In genomic region chrX:109235383-109236036, GRCm38 (mm10) we compare ENCODE assay signal across 30 mouse cellular contexts. TPM values are rescaled to one million over a fixed set of nuclear protein-coding genes. Genes with fewer than 3 reads are reported as not detected.
DNase-seq lines count a peak whose midpoint lies in the region; ATAC-seq and TF ChIP-seq lines count a peak whose summit lies in the region.
"Had no signal": no experiment of that assay in that cellular context is flagged by ENCODE, and none has a peak within 500 bp of the region (broad histone marks: within the 10 kb centered on the region; RNA-seq: fewer than 3 reads in every experiment).

No protein-coding gene starts in this region.

- ATAC-seq in intestine, embryonic 16.5 days, result peak; percentile 71; the same call in 1 of the 2 replicates
- ATAC-seq in intestine, embryonic 15.5 days, result no peak
- ATAC-seq in liver, embryonic 14.5 days (ENCODE audit: insufficient read depth), result 0 out of 2 replicates have a peak, but pooled peaks have one; percentile 35
- ATAC-seq in liver, embryonic 12.5 days, result no peak
- ATAC-seq: activated CD4-positive, CD25-positive, alpha-beta regulatory T cell, adult 4 months; forebrain, embryonic 15.5 days had no signal

- peak; percentile 2 to 9 for DNase-seq in kidney, postnatal 36 days
- no peak for DNase-seq in kidney, adult 18-20 months
- DNase-seq in liver, embryonic 14.5 days (ENCODE audit: low read depth in 3 of 3, low spot score in 3 of 3), result no peak
- no peak for DNase-seq in heart, postnatal 36 days
- DNase-seq: adrenal gland, adult 8-10 months; adrenal gland, postnatal 25 days; cerebellum, adult 11-12 months; cerebellum, adult 8-10 months; cerebellum, postnatal 10 days; cerebellum, postnatal 36 days; embryo, embryonic 11 days; gastrocnemius, postnatal 10 days; gastrocnemius, postnatal 36 days; heart, adult 2 months; heart, postnatal 14 days had no signal

- H3K4me1 ChIP-seq in intestine, embryonic 16.5 days (ENCODE audit: control insufficient read depth, insufficient read depth, low read length), result no peaks in the 10 kb centered on the region
- H3K4me1 ChIP-seq in intestine, embryonic 15.5 days (replicated peaks), result no peaks in the 10 kb centered on the region
- H3K4me1 ChIP-seq in liver, embryonic 14.5 days (replicated peaks; ENCODE audit: control insufficient read depth in 2 of 2, insufficient read depth in 2 of 2, low read length in 1 of 2), result no peaks in the 10 kb centered on the region
- H3K4me1 ChIP-seq in liver, embryonic 12.5 days, result no peaks in the 10 kb centered on the region
- H3K4me1 ChIP-seq: embryonic facial prominence, embryonic 10.5 days; embryonic facial prominence, embryonic 13.5 days; forebrain, embryonic 12.5 days; forebrain, embryonic 15.5 days; heart, embryonic 10.5 days; heart, embryonic 13.5 days; hindbrain, embryonic 13.5 days had no signal

- no peaks in the 10 kb centered on the region for H3K27me3 ChIP-seq in intestine, embryonic 16.5 days (replicated peaks; ENCODE audit: control insufficient read depth, insufficient read depth, low read length)
- no peaks in the 10 kb centered on the region for H3K27me3 ChIP-seq in intestine, embryonic 15.5 days (replicated peaks)
- H3K27me3 ChIP-seq in liver, embryonic 14.5 days (ENCODE audit: control insufficient read depth, insufficient read depth, low read length), result no peaks in the 10 kb centered on the region
- H3K27me3 ChIP-seq in liver, embryonic 12.5 days (replicated peaks), result no peaks in the 10 kb centered on the region
- H3K27me3 ChIP-seq: embryonic facial prominence, embryonic 13.5 days; forebrain, embryonic 12.5 days; forebrain, embryonic 15.5 days; heart, embryonic 13.5 days; hindbrain, embryonic 13.5 days had no signal

- no peaks in the 10 kb centered on the region for H3K9me3 ChIP-seq in intestine, embryonic 16.5 days (ENCODE audit: control insufficient read depth, low read length)
- no peaks in the 10 kb centered on the region for H3K9me3 ChIP-seq in intestine, embryonic 15.5 days
- no peaks in the 10 kb centered on the region for H3K9me3 ChIP-seq in liver, embryonic 14.5 days (ENCODE audit: control insufficient read depth, low read length)
- H3K9me3 ChIP-seq in liver, embryonic 12.5 days (replicated peaks), result no peaks in the 10 kb centered on the region
- H3K9me3 ChIP-seq: embryonic facial prominence, embryonic 10.5 days; embryonic facial prominence, embryonic 13.5 days; forebrain, embryonic 12.5 days; forebrain, embryonic 15.5 days; heart, embryonic 10.5 days; heart, embryonic 13.5 days; hindbrain, embryonic 13.5 days had no signal

- H3K36me3 ChIP-seq in intestine, embryonic 16.5 days (ENCODE audit: control insufficient read depth, insufficient read depth, low read length), result no peaks in the 10 kb centered on the region
- no peaks in the 10 kb centered on the region for H3K36me3 ChIP-seq in intestine, embryonic 15.5 days
- no peaks in the 10 kb centered on the region for H3K36me3 ChIP-seq in liver, embryonic 14.5 days (replicated peaks; ENCODE audit: control insufficient read depth, insufficient read depth, low read depth)
- no peaks in the 10 kb centered on the region for H3K36me3 ChIP-seq in liver, embryonic 12.5 days
- H3K36me3 ChIP-seq: embryonic facial prominence, embryonic 10.5 days; embryonic facial prominence, embryonic 13.5 days; forebrain, embryonic 12.5 days; forebrain, embryonic 15.5 days; heart, embryonic 10.5 days; heart, embryonic 13.5 days; hindbrain, embryonic 13.5 days had no signal

- TF ChIP-seq CTCF in liver, embryonic 14.5 days (IDR thresholded peaks at IDR 0.05; ENCODE audit: low read depth), result no peak

- no peak overlapping the region for H3K9ac ChIP-seq in intestine, embryonic 16.5 days (ENCODE audit: low read depth, low read length)
- no peak overlapping the region for H3K9ac ChIP-seq in intestine, embryonic 15.5 days
- H3K9ac ChIP-seq in liver, embryonic 14.5 days (replicated peaks), result no peak overlapping the region
- no peak overlapping the region for H3K9ac ChIP-seq in liver, embryonic 12.5 days
- H3K9ac ChIP-seq: embryonic facial prominence, embryonic 13.5 days; forebrain, embryonic 12.5 days; forebrain, embryonic 15.5 days; heart, embryonic 13.5 days; hindbrain, embryonic 13.5 days had no signal

- no peak overlapping the region for H3K4me3 ChIP-seq in intestine, embryonic 16.5 days (ENCODE audit: low read length)
- no peak overlapping the region for H3K4me3 ChIP-seq in intestine, embryonic 15.5 days (replicated peaks)
- no peak overlapping the region for H3K4me3 ChIP-seq in liver, embryonic 14.5 days (ENCODE audit: insufficient read depth in 1 of 2, low read depth in 2 of 2, low read length in 2 of 2)
- no peak overlapping the region for H3K4me3 ChIP-seq in liver, embryonic 12.5 days
- H3K4me3 ChIP-seq: embryonic facial prominence, embryonic 10.5 days; embryonic facial prominence, embryonic 13.5 days; erythroblast, embryonic 14.5 days; forebrain, embryonic 12.5 days; forebrain, embryonic 15.5 days; heart, adult 2 months; heart, embryonic 10.5 days; heart, embryonic 13.5 days; hindbrain, embryonic 13.5 days had no signal

- no peak for TF ChIP-seq EP300 in liver, embryonic 14.5 days (IDR thresholded peaks at IDR 0.05; ENCODE audit: low read depth)

- 71% methylated on average over 3 of the region's 3 CpGs for WGBS in intestine, embryonic 16.5 days
- 74% methylated on average over 3 of the region's 3 CpGs for WGBS in intestine, embryonic 15.5 days
- 82% methylated on average over 3 of the region's 3 CpGs for WGBS in liver, embryonic 14.5 days (ENCODE audit: insufficient replicate concordance)
- WGBS in liver, embryonic 12.5 days (ENCODE audit: insufficient replicate concordance), result 68% methylated on average over 3 of the region's 3 CpGs

- no peak overlapping the region for H3K27ac ChIP-seq in intestine, embryonic 16.5 days (ENCODE audit: low read length)
- H3K27ac ChIP-seq in intestine, embryonic 15.5 days, result no peak overlapping the region
- no peak overlapping the region for H3K27ac ChIP-seq in liver, embryonic 14.5 days
- H3K27ac ChIP-seq in liver, embryonic 12.5 days, result no peak overlapping the region
- H3K27ac ChIP-seq: embryonic facial prominence, embryonic 10.5 days; embryonic facial prominence, embryonic 13.5 days; forebrain, embryonic 12.5 days; forebrain, embryonic 15.5 days; heart, adult 2 months; heart, embryonic 10.5 days; heart, embryonic 13.5 days; hindbrain, embryonic 13.5 days had no signal

- intact Hi-C loops in heart, postnatal 36 days (cut with DNase I), result loop anchor here (5.0 kb wide), 2 partner anchors 148 to 223 kb away; partner anchors contain the start of gene Hmgn5

- H3K4me2 ChIP-seq in intestine, embryonic 16.5 days (ENCODE audit: low read depth, low read length), result no peak overlapping the region
- H3K4me2 ChIP-seq in intestine, embryonic 15.5 days (replicated peaks), result no peak overlapping the region
- H3K4me2 ChIP-seq in liver, embryonic 14.5 days (ENCODE audit: low read depth), result no peak overlapping the region
- no peak overlapping the region for H3K4me2 ChIP-seq in liver, embryonic 12.5 days
- H3K4me2 ChIP-seq: embryonic facial prominence, embryonic 13.5 days; forebrain, embryonic 12.5 days; forebrain, embryonic 15.5 days; heart, embryonic 13.5 days; hindbrain, embryonic 13.5 days had no signal

RNA-seq across cellular contexts. Expression of gene Gm6377, which starts 39.0 kb away (rescaled TPM):
- 0.10 and 0.17 TPM in 2 replicates for polyA plus RNA-seq in intestine, embryonic 16.5 days (2015; fragmentation: Nextera tagmentation; extraction: Ambion mirVana)
- 0.28 TPM in 2 replicates for polyA plus RNA-seq in intestine, embryonic 15.5 days (2015; fragmentation: Nextera tagmentation; extraction: Ambion mirVana)
- 0.15 and 0.21 TPM in 2 replicates for polyA plus RNA-seq in liver, embryonic 14.5 days (2012; rRNA removed)
- 0.05 and 0.18 TPM in 2 replicates for polyA plus RNA-seq in liver, embryonic 14.5 days (2014; fragmentation: Nextera tagmentation; extraction: Ambion mirVana)
- 0.17 and 0.26 TPM in 2 replicates for polyA plus RNA-seq in liver, embryonic 12.5 days (2016; fragmentation: Nextera tagmentation; extraction: Ambion mirVana)
- total RNA-seq in heart, postnatal 36 days (2021), result under 1 TPM; 0.11 to 0.16 TPM
- total RNA-seq: ES-E14; gastrocnemius, adult 18-20 months; gastrocnemius, postnatal 36 days had no signal
- polyA plus RNA-seq: cortical plate, adult 2 months; embryonic facial prominence, embryonic 13.5 days; erythroblast, embryonic 14.5 days; forebrain, embryonic 12.5 days; forebrain, embryonic 15.5 days had no signal

Comparison
In these comparisons a context has a peak if more than half of its experiments do, and no peak if none do; other contexts are left out.
1. ATAC-seq: peak in intestine, embryonic 16.5 days (single experiment) and liver, embryonic 14.5 days (single experiment); none in intestine, embryonic 15.5 days (single experiment) and liver, embryonic 12.5 days (single experiment).
2. DNase-seq: peak in kidney, postnatal 36 days (2 of 2); none in kidney, adult 18-20 months (single experiment), liver, embryonic 14.5 days (0 of 3) and heart, postnatal 36 days (0 of 2).